Mouse (Mus musculus) adrenal gland, adult 8-10 months (tissue): Measurements from ENCODE around the gene Mutyh. TPM values are rescaled to one million over a fixed set of nuclear protein-coding genes. Genes with fewer than 3 reads are reported as not detected.
A peak's percentile ranks its signal among the peaks of the same experiment; 100 is the strongest.
"Not testable (repeated sequence)": the region's sequence is repeated elsewhere in the genome, so short reads cannot be mapped to it uniquely, and the experiment has no call there.

Source experiments
- DNase-seq: peaks from one replicate; pipeline ENCODE4 v3.0.0; 2022
- total RNA-seq, 4 experiments: library from RNA; stranded (reverse); gene quantifications; 2 replicates each; pipeline ENCODE4 v1.2.4; 2022

Mutyh gene
- total RNA-seq, 4 experiments from 2014 or later: 3.5 to 15.4 (median 6.8) TPM

- DNase-seq: peak; percentile 91
Observed at GRCm38 (mm10) chr4:116820902-116821693, 13.6 kb downstream of the Mutyh start.

- no peak for DNase-seq
Observed at GRCm38 (mm10) chr4:116821694-116822016, 14.1 kb downstream of the Mutyh start, which contains the start of gene Hpdl. Gene Hpdl (minus strand): TSS chr4:116821707.

GRCm38 (mm10) chr4:116824541-116825004, 17.1 kb downstream of the Mutyh start:
- DNase-seq: no peak

GRCm38 (mm10) chr4:116827819-116828218, 20.3 kb downstream of the Mutyh start:
- DNase-seq: no peak

- DNase-seq: no peak
Observed at GRCm38 (mm10) chr4:116829364-116830069, 22.0 kb downstream of the Mutyh start.

GRCm38 (mm10) chr4:116830070-116830368, 22.5 kb downstream of the Mutyh start:
- no peak for DNase-seq

- DNase-seq: no peak
Observed at GRCm38 (mm10) chr4:116838999-116839398, 31.5 kb downstream of the Mutyh start.

GRCm38 (mm10) chr4:116840096-116840495, 32.6 kb downstream of the Mutyh start:
- not testable (repeated sequence) for DNase-seq

GRCm38 (mm10) chr4:116840841-116841240, 33.3 kb downstream of the Mutyh start:
- no peak for DNase-seq

- DNase-seq: no peak
Observed at GRCm38 (mm10) chr4:116844324-116844723, 36.8 kb downstream of the Mutyh start.

GRCm38 (mm10) chr4:116849901-116850300, 42.4 kb downstream of the Mutyh start:
- no peak for DNase-seq

- no peak for DNase-seq
Observed at GRCm38 (mm10) chr4:116854286-116854685, 46.8 kb downstream of the Mutyh start.

- no peak for DNase-seq
Observed at GRCm38 (mm10) chr4:116857203-116857602, 49.7 kb downstream of the Mutyh start.

GRCm38 (mm10) chr4:116859711-116860110, 52.2 kb downstream of the Mutyh start:
- DNase-seq: no peak

- no peak for DNase-seq
Observed at GRCm38 (mm10) chr4:116862023-116862422, 54.5 kb downstream of the Mutyh start.

Other genes starting within 250 kb of the Mutyh start
- 10 to 100 TPM in 3 of 4 experiments, 1 to 10 TPM in 1; 10.0 to 22.7 (median 17.9) TPM for gene Ccdc17, start 211.1 kb upstream of the Mutyh start, total RNA-seq
- gene Nasp, start 179.8 kb upstream of the Mutyh start, total RNA-seq: 10 to 100 TPM; 20.6 to 24.4 (median 22.7) TPM
- gene Akr1a1, start 156.0 kb upstream of the Mutyh start, total RNA-seq: 1,000 to 10,000 TPM in 1 of 4 experiments, 100 to 1,000 TPM in 3; 829 to 1,005 (median 899) TPM
- gene Prdx1, start 122.2 kb upstream of the Mutyh start, total RNA-seq: 100 to 1,000 TPM; 514 to 868 (median 646) TPM
- 10 to 100 TPM; 29.5 to 35.2 (median 31.7) TPM for gene Mmachc, start 99.3 kb upstream of the Mutyh start, total RNA-seq
- gene Ccdc163, start 99.2 kb upstream of the Mutyh start, total RNA-seq: 10 to 100 TPM; 17.2 to 34.6 (median 20.9) TPM
- 1 to 10 TPM; 4.9 to 6.8 (median 6.7) TPM for gene Tesk2, start 86.8 kb upstream of the Mutyh start, total RNA-seq
- 10 to 100 TPM; 22.0 to 25.3 (median 22.4) TPM for gene Toe1, start 83 bp upstream of the Mutyh start, total RNA-seq
- 1 to 10 TPM; 1.6 to 3.4 (median 3.0) TPM for gene Hpdl, start 14.0 kb downstream of the Mutyh start, total RNA-seq
- 1 to 10 TPM; 4.9 to 7.2 (median 5.6) TPM for gene Zswim5, start 69.7 kb downstream of the Mutyh start, total RNA-seq
- 100 to 1,000 TPM; 123 to 137 (median 128) TPM for gene Urod, start 186.7 kb downstream of the Mutyh start, total RNA-seq
- 10 to 100 TPM; 29.5 to 41.4 (median 34.6) TPM for gene Hectd3, start 187.6 kb downstream of the Mutyh start, total RNA-seq
- gene Eif2b3, start 211.7 kb downstream of the Mutyh start, total RNA-seq: 10 to 100 TPM; 32.2 to 40.2 (median 33.8) TPM